Mouse (Mus musculus): Measurements from ENCODE around the gene Retn.

Retn gene

GRCm38 (mm10) chr8:3664405-3664804, 8.8 kb downstream of the Retn start:
- no peak for DNase-seq

- DNase-seq = no peak
Observed at GRCm38 (mm10) chr8:3665507-3665906, 9.9 kb downstream of the Retn start, which contains the start of gene Mcemp1. Mcemp1 (plus strand) TSS chr8:3665754.

GRCm38 (mm10) chr8:3670388-3670787, 14.8 kb downstream of the Retn start:
- peak; percentile 64 to 65 for DNase-seq

- DNase-seq = peak; percentile 92 to 94
Observed at GRCm38 (mm10) chr8:3671980-3672491, 16.5 kb downstream of the Retn start, which contains the start of gene Fcor. Fcor (minus strand) TSS chr8:3672362.

GRCm38 (mm10) chr8:3674671-3675070, 19.1 kb downstream of the Retn start:
- DNase-seq = no peak

GRCm38 (mm10) chr8:3676131-3676992, 20.8 kb downstream of the Retn start, which contains the start of gene Trappc5:
Trappc5 (plus strand) TSS chr8:3676299.
- peak; percentile 98 for DNase-seq

- no peak for DNase-seq
Observed at GRCm38 (mm10) chr8:3676993-3677579, 21.5 kb downstream of the Retn start.

GRCm38 (mm10) chr8:3678831-3679230, 23.3 kb downstream of the Retn start:
- DNase-seq = no peak

GRCm38 (mm10) chr8:3679236-3679635, 23.7 kb downstream of the Retn start:
- DNase-seq = no peak

- no peak for DNase-seq
Observed at GRCm38 (mm10) chr8:3679656-3680055, 24.1 kb downstream of the Retn start.

GRCm38 (mm10) chr8:3682435-3682834, 26.9 kb downstream of the Retn start:
- DNase-seq = no peak

- no peak for DNase-seq
Observed at GRCm38 (mm10) chr8:3683408-3684176, 28.0 kb downstream of the Retn start.

- no peak for DNase-seq
Observed at GRCm38 (mm10) chr8:3684530-3684929, 29.0 kb downstream of the Retn start.

- DNase-seq = no peak
Observed at GRCm38 (mm10) chr8:3685422-3685821, 29.9 kb downstream of the Retn start.

- no peak for DNase-seq
Observed at GRCm38 (mm10) chr8:3687537-3687936, 32.0 kb downstream of the Retn start.

GRCm38 (mm10) chr8:3690774-3691173, 35.2 kb downstream of the Retn start:
- DNase-seq = no peak

- DNase-seq = peak; percentile 60 to 73
Observed at GRCm38 (mm10) chr8:3694121-3694520, 38.6 kb downstream of the Retn start, which contains the start of gene Fcer2a. Fcer2a (minus strand) TSS chr8:3694175.

GRCm38 (mm10) chr8:3701491-3701890, 45.9 kb downstream of the Retn start:
- peak; percentile 55 to 63 for DNase-seq

- DNase-seq = no peak
Observed at GRCm38 (mm10) chr8:3705711-3706110, 50.1 kb downstream of the Retn start.

- no peak for DNase-seq
Observed at GRCm38 (mm10) chr8:3707611-3708010, 52.0 kb downstream of the Retn start.
